Mouse (Mus musculus) thymus, adult 2 months (tissue): ENCODE data around the gene Akap2.

Source experiments
- CTCF ChIP-seq: fragments of 200-500 bp; IDR thresholded peaks from 2 replicates; pipeline ENCODE4 v1.5.1; 2012; ENCODE audit warnings: mild to moderate bottlenecking, control low read depth, low read length, moderate library complexity, borderline replicate concordance; ENCODE audit not compliant: control insufficient read depth, poor library complexity, insufficient read depth; ENCODE audit errors: extremely low read depth
- POLR2A ChIP-seq: fragments of 200-500 bp; IDR thresholded peaks from 2 replicates; pipeline ENCODE4 v1.6.1; 2012; ENCODE audit warnings: mild to moderate bottlenecking, low read length, control low read depth, moderate library complexity; ENCODE audit not compliant: control insufficient read depth, poor library complexity, insufficient read depth; ENCODE audit errors: extremely low read depth

DNA sequence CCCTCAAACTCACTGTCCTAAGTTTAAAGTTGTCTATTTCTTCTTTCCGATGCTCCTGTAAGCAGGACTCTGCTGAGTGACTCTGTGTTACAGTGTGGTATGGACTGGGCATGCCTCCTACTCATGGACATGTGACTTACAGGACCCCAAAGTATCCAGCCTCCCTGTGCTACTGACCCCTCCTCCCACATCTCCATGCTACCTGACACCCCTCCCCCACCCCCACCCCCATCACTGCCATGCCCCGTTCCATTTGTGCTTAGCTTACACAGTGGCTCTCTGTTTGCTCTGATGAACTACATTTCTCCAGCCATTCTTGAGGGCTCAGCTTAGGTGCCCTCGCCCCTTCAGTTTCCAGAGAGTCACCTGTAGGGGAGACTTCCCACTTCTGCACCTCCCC lies 30.7 kb upstream of the Akap2 start:
- TF ChIP-seq CTCF (no peak), POLR2A (no peak)
